Mouse (Mus musculus) MEL (cell line): ENCODE data around the gene Ripor2. TPM values are rescaled to one million over a fixed set of nuclear protein-coding genes. Genes with fewer than 3 reads are reported as not detected.

Experiments
- DNase-seq: peaks from one replicate; pipeline ENCODE4 v3.0.0; 2011; ENCODE audit warnings: low read depth, low spot score
- H3K27ac ChIP-seq: 2 replicates; pipeline ENCODE4 v1.5.1; 2012; ENCODE audit warnings: low read depth, mild to moderate bottlenecking, control low read depth, low read length, moderate library complexity; ENCODE audit not compliant: control insufficient read depth
- H3K27me3 ChIP-seq, 2 experiments: fragments of 150-350 bp in 1 of 2; sonication (generic) in 1 of 2; 2 replicates each; pipeline ENCODE4 v1.6.1; 2012; ENCODE audit warnings: low read length in 2 of 2, mild to moderate bottlenecking in 2 of 2, improper control_type of control experiment in 1 of 2, moderate library complexity in 1 of 2; ENCODE audit not compliant: insufficient read depth in 2 of 2, control insufficient read depth in 1 of 2
- H3K36me3 ChIP-seq, 2 experiments: 2 replicates each; pipeline ENCODE4 v1.6.1; 2012 to 2014; ENCODE audit warnings: low read length in 2 of 2, improper control_type of control experiment in 1 of 2, inconsistent platforms in 1 of 2, mild to moderate bottlenecking in 1 of 2; ENCODE audit not compliant: insufficient read depth in 2 of 2, control insufficient read depth in 1 of 2
- H3K4me1 ChIP-seq, 2 experiments: fragments of 150-350 bp in 1 of 2; sonication (generic) in 1 of 2; 2 replicates each; pipeline ENCODE4 v1.6.1; 2012; ENCODE audit warnings: low read length in 2 of 2, improper control_type of control experiment in 1 of 2, mild to moderate bottlenecking in 1 of 2; ENCODE audit not compliant: insufficient read depth in 2 of 2, control insufficient read depth in 1 of 2
- H3K4me3 ChIP-seq, 2 experiments: fragments of 150-350 bp in 1 of 2; sonication (generic) in 1 of 2; 2 replicates each; pipeline ENCODE4 v1.5.1; 2012; ENCODE audit warnings: low read depth in 2 of 2, low read length in 2 of 2, mild to moderate bottlenecking in 2 of 2, moderate library complexity in 2 of 2, control low read depth in 1 of 2, improper control_type of control experiment in 1 of 2; ENCODE audit not compliant: control insufficient read depth in 1 of 2, insufficient read depth in 1 of 2
- H3K79me2 ChIP-seq: 2 replicates; pipeline ENCODE4 v1.6.1; 2012; ENCODE audit warnings: mild to moderate bottlenecking, low read length, moderate library complexity; ENCODE audit not compliant: control insufficient read depth, poor library complexity, insufficient read depth
- H3K9ac ChIP-seq: 2 replicates; pipeline ENCODE4 v1.6.1; 2012; ENCODE audit warnings: low read depth, mild to moderate bottlenecking, control low read depth, low read length, moderate library complexity; ENCODE audit not compliant: control insufficient read depth, poor library complexity, severe bottlenecking
- H3K9me3 ChIP-seq: fragments of 150-350 bp; sonication (generic); replicated peaks from 2 replicates; pipeline ENCODE4 v1.6.1; 2012; ENCODE audit warnings: mild to moderate bottlenecking, low read length, improper control_type of control experiment, moderate library complexity; ENCODE audit not compliant: insufficient read depth
- CHD2 ChIP-seq: IDR thresholded peaks from 2 replicates; pipeline ENCODE4 v1.6.1; 2011; ENCODE audit warnings: low read length, improper control_type of control experiment
- CTCF ChIP-seq, 3 experiments: IDR thresholded peaks in 2 of 3; conservative IDR thresholded peaks in 1 of 3; 2 replicates each; pipeline ENCODE4 v1.5.1; 2011 to 2012; ENCODE audit warnings: low read length in 3 of 3, low read depth in 2 of 3, mild to moderate bottlenecking in 2 of 3, improper control_type of control experiment in 1 of 3, inconsistent platforms in 1 of 3, mixed read lengths in 1 of 3, moderate library complexity in 1 of 3; ENCODE audit not compliant: control insufficient read depth in 1 of 3, insufficient read depth in 1 of 3, poor library complexity in 1 of 3, severe bottlenecking in 1 of 3
- E2F4 ChIP-seq: IDR thresholded peaks from 2 replicates; pipeline ENCODE4 v1.6.1; 2011; ENCODE audit warnings: low read depth, low read length, improper control_type of control experiment, borderline replicate concordance
- ELF1 ChIP-seq: IDR thresholded peaks from 2 replicates; pipeline ENCODE4 v1.6.1; 2014; ENCODE audit warnings: low read depth, mild to moderate bottlenecking, inconsistent platforms, low read length, improper control_type of control experiment, moderate library complexity
- EP300 ChIP-seq, 2 experiments: IDR thresholded peaks; 2 replicates each; pipeline ENCODE4 v1.6.1; 2011; ENCODE audit warnings: improper control_type of control experiment in 2 of 2, low read length in 2 of 2, low read depth in 1 of 2, mild to moderate bottlenecking in 1 of 2
- ETS1 ChIP-seq: IDR thresholded peaks from 2 replicates; pipeline ENCODE4 v1.6.1; 2012; ENCODE audit warnings: low read depth, mild to moderate bottlenecking, inconsistent platforms, low read length, improper control_type of control experiment, moderate library complexity
- GATA1 ChIP-seq: IDR thresholded peaks from 2 replicates; pipeline ENCODE4 v1.6.1; 2011; ENCODE audit warnings: low read depth, low read length, improper control_type of control experiment
- MEF2A ChIP-seq: IDR thresholded peaks from 2 replicates; pipeline ENCODE4 v1.6.1; 2014; ENCODE audit warnings: low read depth, mild to moderate bottlenecking, inconsistent platforms, low read length, improper control_type of control experiment; ENCODE audit not compliant: poor library complexity, insufficient replicate concordance, severe bottlenecking; ENCODE audit errors: extremely low read depth
- MXI1 ChIP-seq: IDR thresholded peaks from 2 replicates; pipeline ENCODE4 v1.6.1; 2011; ENCODE audit warnings: mild to moderate bottlenecking, low read depth, low read length, improper control_type of control experiment
- MYC ChIP-seq: IDR thresholded peaks from 2 replicates; pipeline ENCODE4 v1.6.1; 2011; ENCODE audit warnings: low read depth, mild to moderate bottlenecking, low read length, improper control_type of control experiment, moderate library complexity
- NRF1 ChIP-seq: IDR thresholded peaks from 2 replicates; pipeline ENCODE4 v1.6.1; 2014; ENCODE audit warnings: low read depth, mild to moderate bottlenecking, inconsistent platforms, low read length, improper control_type of control experiment, moderate library complexity; ENCODE audit not compliant: poor library complexity, insufficient read depth, severe bottlenecking
- POLR2AphosphoS2 ChIP-seq: IDR thresholded peaks from 2 replicates; pipeline ENCODE4 v1.6.1; 2011; ENCODE audit warnings: low read length, improper control_type of control experiment
- POLR2AphosphoS5 ChIP-seq: IDR thresholded peaks from 2 replicates; pipeline ENCODE4 v1.6.1; 2012; ENCODE audit warnings: low read depth, borderline replicate concordance, mild to moderate bottlenecking, inconsistent platforms, low read length, moderate library complexity, mixed read lengths
- RCOR1 ChIP-seq: IDR thresholded peaks from 2 replicates; pipeline ENCODE4 v1.6.1; 2012; ENCODE audit warnings: low read depth, mild to moderate bottlenecking, inconsistent platforms, low read length, improper control_type of control experiment
- SIN3A ChIP-seq: IDR thresholded peaks from 2 replicates; pipeline ENCODE4 v1.6.1; 2012; ENCODE audit warnings: low read length, improper control_type of control experiment, inconsistent platforms
- SMC3 ChIP-seq: IDR thresholded peaks from 2 replicates; pipeline ENCODE4 v1.6.1; 2011; ENCODE audit warnings: low read depth, low read length, improper control_type of control experiment
- TAL1 ChIP-seq: IDR thresholded peaks from 2 replicates; pipeline ENCODE4 v1.6.1; 2012; ENCODE audit warnings: mild to moderate bottlenecking, inconsistent platforms, low read length, moderate library complexity, mixed read lengths
- TBP ChIP-seq: IDR thresholded peaks from 2 replicates; pipeline ENCODE4 v1.8.0; 2011; ENCODE audit warnings: low read depth, low read length, improper control_type of control experiment
- USF2 ChIP-seq, 2 experiments: IDR thresholded peaks; 2 replicates each; pipeline ENCODE4 v1.6.1; 2011 to 2012; ENCODE audit warnings: improper control_type of control experiment in 2 of 2, low read length in 2 of 2, borderline replicate concordance in 1 of 2, inconsistent platforms in 1 of 2, low read depth in 1 of 2, mild to moderate bottlenecking in 1 of 2; ENCODE audit not compliant: insufficient read depth in 1 of 2
- ZKSCAN1 ChIP-seq: IDR thresholded peaks from 2 replicates; pipeline ENCODE4 v1.6.1; 2012; ENCODE audit warnings: low read depth, mild to moderate bottlenecking, inconsistent platforms, low read length, improper control_type of control experiment, moderate library complexity
- ZMIZ1 ChIP-seq: IDR thresholded peaks from 2 replicates; pipeline ENCODE4 v1.6.1; 2012; ENCODE audit warnings: low read depth, mild to moderate bottlenecking, inconsistent platforms, low read length, improper control_type of control experiment, moderate library complexity
- ZNF384 ChIP-seq: IDR thresholded peaks from 2 replicates; pipeline ENCODE4 v1.6.1; 2012; ENCODE audit warnings: low read depth, mild to moderate bottlenecking, inconsistent platforms, low read length, improper control_type of control experiment
- polyA plus RNA-seq, 2 experiments: library from polyadenylated mRNA; stranded (reverse) in 1 of 2; unstranded in 1 of 2; fragments of >175 nt in 1 of 2; fragments of >200 nt in 1 of 2; gene quantifications; 2 replicates each; pipeline versions ENCODE4 v1.2.1 to v1.2.4; 2012; ENCODE audit warnings: low replicate concordance in 2 of 2, low read depth in 1 of 2; ENCODE audit not compliant: insufficient read length in 2 of 2, insufficient read depth in 1 of 2, missing spikeins in 1 of 2
- total RNA-seq: library from RNA; depleted of rRNA; stranded (reverse); fragments of 300-350 nt; gene quantifications from 2 replicates; pipeline ENCODE4 v1.2.3, GENCODE M21; 2012

The Ripor2 gene
- total and polyA plus RNA-seq, 3 experiments = 13.5 to 18.5 TPM; not detected in 1

- H3K36me3 ChIP-seq = peaks cover 0 to 3% of the 10 kb centered on the region in 2 experiments; a peak in 2 of 4 replicates
Observed at GRCm38 (mm10) chr13:24735608-24736131, 153.7 kb downstream of the Ripor2 start.

GRCm38 (mm10) chr13:24741028-24741427, 159.0 kb downstream of the Ripor2 start, which contains the start of gene Armh2:
Gene Armh2, plus strand, starts transcription at chr13:24741232.
- H3K27me3 ChIP-seq = no peaks in the 10 kb centered on the region
- H3K27ac ChIP-seq = no peak within 1 kb of the TSS
- no peaks in the 10 kb centered on the region for H3K36me3 ChIP-seq
- no peak within 1 kb of the TSS for H3K9ac ChIP-seq
- H3K4me1 ChIP-seq = no peaks in the 10 kb centered on the region; a peak in 1 of 4 replicates
- DNase-seq = no peak
- no peaks in the 10 kb centered on the region for H3K79me2 ChIP-seq
- H3K4me3 ChIP-seq = no peak within 1 kb of the TSS
- TF ChIP-seq NRF1 (no peak), SIN3A (no peak), ZMIZ1 (no peak), ETS1 (no peak), MXI1 (no peak)
- H3K9me3 ChIP-seq = no peaks in the 10 kb centered on the region

More at GRCm38 (mm10) chr13:24735608-24736131, 153.7 kb downstream of the Ripor2 start:
- Histone ChIP-seq H3K9ac (no peak overlapping the region), H3K27ac (no peak overlapping the region), H3K9me3 (no peaks in the 10 kb centered on the region), H3K4me3 (no peak overlapping the region), H3K79me2 (no peaks in the 10 kb centered on the region), H3K4me1 (peaks cover 0 to 3% of the 10 kb centered on the region in 2 experiments; a peak in 1 of 4 replicates), H3K27me3 (no peaks in the 10 kb centered on the region)
- no peak for TF ChIP-seq ELF1
- 0 out of 2 replicates have a peak, but pooled peaks have one; percentile 2 for TF ChIP-seq GATA1
- DNase-seq = peak; percentile 43

GRCm38 (mm10) chr13:24747823-24748222, 165.8 kb downstream of the Ripor2 start:
- Histone ChIP-seq H3K4me3 (no peak overlapping the region), H3K27ac (no peak overlapping the region), H3K27me3 (no peaks in the 10 kb centered on the region), H3K36me3 (peaks cover 0 to 14% of the 10 kb centered on the region in 2 experiments; a peak in 2 of 4 replicates), H3K4me1 (no peaks in the 10 kb centered on the region), H3K9ac (no peak overlapping the region), H3K79me2 (no peaks in the 10 kb centered on the region), H3K9me3 (no peaks in the 10 kb centered on the region)
- TF ChIP-seq CHD2 = no peak
- no peak for TF ChIP-seq TBP
- TF ChIP-seq RCOR1 = no peak
- no peak for TF ChIP-seq MEF2A
- no peak for TF ChIP-seq MYC
- TF ChIP-seq EP300 (IDR thresholded peaks at IDR 0.05; ENCODE audit: low read depth in 1 of 2, low read length in 2 of 2) = no peak
- TF ChIP-seq ZNF384 = no peak
- no peak for TF ChIP-seq E2F4
- TF ChIP-seq ZKSCAN1 = no peak
- TF ChIP-seq POLR2AphosphoS5 = no peak
- no peak for TF ChIP-seq POLR2AphosphoS2
- TF ChIP-seq SMC3 = no peak
- no peak for TF ChIP-seq CTCF (IDR thresholded peaks at IDR 0.05 in 2 of 3, conservative IDR thresholded peaks at IDR 0.05 in 1 of 3; ENCODE audit: control insufficient read depth in 1 of 3, insufficient read depth in 1 of 3, low read depth in 2 of 3, low read length in 3 of 3, poor library complexity in 1 of 3, severe bottlenecking in 1 of 3)
- no peak for TF ChIP-seq ZMIZ1
- TF ChIP-seq SIN3A = no peak
- no peak for TF ChIP-seq GATA1
- no peak for TF ChIP-seq TAL1
- TF ChIP-seq MXI1 = no peak
- no peak for TF ChIP-seq USF2 (IDR thresholded peaks at IDR 0.05; ENCODE audit: borderline replicate concordance in 1 of 2, insufficient read depth in 1 of 2, low read depth in 1 of 2, low read length in 2 of 2)
- DNase-seq = no peak
